Mouse (Mus musculus): ENCODE data around the gene Tmem63c.

GRCm38 (mm10) chr12:87018756-87019155, 2.4 kb upstream of the Tmem63c start:
- TF ChIP-seq CTCF (IDR thresholded peaks at IDR 0.05; ENCODE audit: extremely low read depth, insufficient read depth, insufficient read length, insufficient replicate concordance) (no peak), POLR2A (IDR thresholded peaks at IDR 0.05; ENCODE audit: low read depth, low read length) (no peak)
